Mouse (Mus musculus): ENCODE results near the gene Slc11a1. TPM values are rescaled to one million over a fixed set of nuclear protein-coding genes. Genes with fewer than 3 reads are reported as not detected.
"Not testable (repeated sequence)": the region's sequence is repeated elsewhere in the genome, so short reads cannot be mapped to it uniquely, and the experiment has no call there.

Slc11a1 gene
- 1 to 10 TPM; 3.8 to 5.5 TPM for total RNA-seq (2021)
- long read RNA-seq, experiment 1, partial matches to known transcripts, result 3 of 4 reads
- long read RNA-seq, experiment 1, other reads (novel, unspliced or antisense), result 0 of 4 reads
- long read RNA-seq, experiment 2, partial matches to known transcripts, result 2 of 2 reads
- long read RNA-seq, experiment 2, other reads (novel, unspliced or antisense), result 0 of 2 reads

GRCm38 (mm10) chr1:74374980-74375379, at the start of gene Slc11a1:
Gene Slc11a1, plus strand, starts transcription at chr1:74375195.
- no peak for DNase-seq (ENCODE audit: low spot score in 2 of 2)

GRCm38 (mm10) chr1:74326916-74327315, 48.1 kb upstream of the Slc11a1 start:
- not testable (repeated sequence) for DNase-seq (ENCODE audit: low spot score in 2 of 2)

GRCm38 (mm10) chr1:74329899-74330431, 45.0 kb upstream of the Slc11a1 start:
- DNase-seq (ENCODE audit: low spot score in 2 of 2), result no peak

GRCm38 (mm10) chr1:74331046-74331681, 43.8 kb upstream of the Slc11a1 start:
- no peak for DNase-seq (ENCODE audit: low spot score in 2 of 2)

GRCm38 (mm10) chr1:74332241-74332763, 42.7 kb upstream of the Slc11a1 start:
- peak; percentile 96 for DNase-seq (ENCODE audit: low spot score in 2 of 2)

- no peak for DNase-seq (ENCODE audit: low spot score in 2 of 2)
Observed at GRCm38 (mm10) chr1:74332930-74333329, 42.1 kb upstream of the Slc11a1 start.

GRCm38 (mm10) chr1:74334607-74335006, 40.4 kb upstream of the Slc11a1 start:
- no peak for DNase-seq (ENCODE audit: low spot score in 2 of 2)

- DNase-seq (ENCODE audit: low spot score in 2 of 2), result no peak
Observed at GRCm38 (mm10) chr1:74335033-74335432, 40.0 kb upstream of the Slc11a1 start.

- no peak for DNase-seq (ENCODE audit: low spot score in 2 of 2)
Observed at GRCm38 (mm10) chr1:74335436-74336170, 39.4 kb upstream of the Slc11a1 start.

GRCm38 (mm10) chr1:74337241-74337771, 37.7 kb upstream of the Slc11a1 start:
- DNase-seq (ENCODE audit: low spot score in 2 of 2), result no peak

GRCm38 (mm10) chr1:74338013-74338412, 37.0 kb upstream of the Slc11a1 start:
- DNase-seq (ENCODE audit: low spot score in 2 of 2), result no peak

- no peak for DNase-seq (ENCODE audit: low spot score in 2 of 2)
Observed at GRCm38 (mm10) chr1:74338626-74339025, 36.4 kb upstream of the Slc11a1 start.

GRCm38 (mm10) chr1:74339917-74340316, 35.1 kb upstream of the Slc11a1 start:
- no peak for DNase-seq (ENCODE audit: low spot score in 2 of 2)

GRCm38 (mm10) chr1:74340361-74340764, 34.6 kb upstream of the Slc11a1 start:
- peak; percentile 53 to 57 for DNase-seq (ENCODE audit: low spot score in 2 of 2)

- not testable (repeated sequence) for DNase-seq (ENCODE audit: low spot score in 2 of 2)
Observed at GRCm38 (mm10) chr1:74340992-74341391, 34.0 kb upstream of the Slc11a1 start.

GRCm38 (mm10) chr1:74341898-74342297, 33.1 kb upstream of the Slc11a1 start:
- no peak for DNase-seq (ENCODE audit: low spot score in 2 of 2)

- no peak for DNase-seq (ENCODE audit: low spot score in 2 of 2)
Observed at GRCm38 (mm10) chr1:74342308-74342707, 32.7 kb upstream of the Slc11a1 start.

GRCm38 (mm10) chr1:74343161-74343560, 31.8 kb upstream of the Slc11a1 start:
- no peak for DNase-seq (ENCODE audit: low spot score in 2 of 2)

- no peak for DNase-seq (ENCODE audit: low spot score in 2 of 2)
Observed at GRCm38 (mm10) chr1:74344163-74344916, 30.7 kb upstream of the Slc11a1 start.

GRCm38 (mm10) chr1:74351185-74351769, 23.7 kb upstream of the Slc11a1 start:
- no peak for DNase-seq (ENCODE audit: low spot score in 2 of 2)

All from left cerebral cortex, adult 18-20 months (tissue).